Mouse (Mus musculus) right cerebral cortex, postnatal 14 days (tissue): Measurements from ENCODE around the gene Eif2b5.

Source experiments
- DNase-seq: peaks from one replicate; pipeline ENCODE4 v3.0.0; 2022

The Eif2b5 gene

DNA sequence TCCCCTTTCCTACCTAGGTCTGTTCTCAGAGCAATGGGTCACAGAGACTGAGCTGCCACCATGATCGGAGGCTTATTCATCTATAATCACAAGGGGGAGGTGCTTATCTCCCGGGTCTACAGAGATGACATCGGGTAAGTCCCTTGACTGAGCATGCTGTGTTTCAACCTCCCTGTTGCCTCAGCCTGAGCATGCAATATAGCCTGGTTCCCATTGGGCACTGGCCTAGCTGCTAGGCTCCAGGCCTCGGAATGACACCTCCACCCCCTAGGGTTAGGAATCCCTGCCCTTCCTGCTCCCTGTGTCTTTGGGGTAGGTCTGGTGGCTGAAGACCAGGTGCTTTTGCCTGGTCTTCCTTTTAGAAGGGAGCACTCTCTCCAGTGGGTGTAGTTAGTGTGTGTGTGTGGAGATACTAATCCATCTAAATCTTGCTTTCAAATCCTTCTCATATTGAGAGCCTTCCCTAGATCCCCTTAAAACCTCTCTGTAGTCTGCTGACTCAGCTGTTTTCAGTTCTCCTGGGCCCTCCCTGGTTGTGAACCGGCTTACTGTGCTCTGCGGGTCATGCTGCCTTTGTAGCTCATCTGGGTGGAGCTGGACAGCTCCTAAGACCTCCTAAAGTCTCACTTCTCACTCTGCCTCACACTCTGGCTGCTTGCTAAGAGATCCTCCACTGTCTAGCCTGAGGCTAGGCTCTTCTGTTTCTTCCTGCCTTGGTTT, 39.1 kb downstream of the Eif2b5 start:
- no peak for DNase-seq

- no peak for DNase-seq
Observed at GRCm38 (mm10) chr16:20539649-20540048, 41.0 kb downstream of the Eif2b5 start.

GRCm38 (mm10) chr16:20540438-20540837, 41.8 kb downstream of the Eif2b5 start:
- DNase-seq, result no peak

GRCm38 (mm10) chr16:20545696-20546095, 47.1 kb downstream of the Eif2b5 start:
- no peak for DNase-seq

- DNase-seq, result no peak
Observed at GRCm38 (mm10) chr16:20547423-20547822, 48.8 kb downstream of the Eif2b5 start.

GRCm38 (mm10) chr16:20548096-20548948, 49.7 kb downstream of the Eif2b5 start, which contains the start of gene Abcf3:
Gene Abcf3 (plus strand): TSS chr16:20548577.
- peak; percentile 96 for DNase-seq

GRCm38 (mm10) chr16:20549161-20549560, 50.5 kb downstream of the Eif2b5 start:
- no peak for DNase-seq

- DNase-seq, result no peak
Observed at GRCm38 (mm10) chr16:20551691-20552090, 53.1 kb downstream of the Eif2b5 start.

DNA sequence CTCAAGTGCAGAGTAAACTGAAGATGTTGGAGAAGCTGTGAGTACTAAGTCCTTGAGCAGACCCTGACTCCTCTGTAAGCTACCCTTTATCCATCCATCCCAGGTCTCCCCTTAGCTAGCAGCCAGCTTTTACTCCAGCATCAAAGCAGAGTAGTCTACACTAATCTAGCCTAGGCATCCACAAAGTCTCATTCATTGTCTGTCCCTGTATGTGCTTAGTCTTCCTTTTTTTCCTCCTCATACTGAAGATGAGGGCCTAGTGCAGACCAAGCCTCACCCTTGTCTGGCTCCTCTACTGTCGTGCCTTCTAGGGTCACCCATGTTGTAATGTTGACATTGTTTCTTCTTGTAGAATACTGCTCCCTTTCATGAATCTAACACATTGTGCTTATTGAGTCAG, 54.0 kb downstream of the Eif2b5 start:
- no peak for DNase-seq

DNA sequence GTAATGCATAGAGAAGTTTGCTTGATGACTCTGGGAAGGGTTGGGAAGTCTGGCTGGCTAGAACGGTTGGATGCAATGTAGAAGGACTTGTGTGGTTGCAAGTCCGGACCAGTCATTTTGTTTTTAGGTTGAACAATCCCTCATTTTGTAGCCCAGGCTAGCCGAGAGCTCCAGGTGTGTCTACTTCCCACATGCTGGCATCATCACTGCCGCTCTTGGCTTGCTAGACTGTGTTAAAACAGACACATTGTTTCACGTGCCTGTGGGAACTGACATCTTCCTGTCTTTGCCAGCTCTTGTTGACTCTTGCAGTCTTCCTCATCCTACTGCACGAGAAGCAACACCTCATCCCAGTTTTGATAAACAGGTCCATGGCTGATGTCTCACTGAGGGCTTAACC, 56.4 kb downstream of the Eif2b5 start:
- no peak for DNase-seq

GRCm38 (mm10) chr16:20557381-20557780, 58.8 kb downstream of the Eif2b5 start:
- DNase-seq, result no peak
